Mouse (Mus musculus): ENCODE results near the gene Bzw2.

- TF ChIP-seq CTCF (IDR thresholded peaks at IDR 0.05; ENCODE audit: control insufficient read depth, insufficient read depth, insufficient read length) (no peak), MAX (IDR thresholded peaks at IDR 0.05) (no peak), USF1 (IDR thresholded peaks at IDR 0.05; ENCODE audit: low read depth) (no peak), CEBPB (IDR thresholded peaks at IDR 0.05; ENCODE audit: low read depth) (no peak), FOSL1 (IDR thresholded peaks at IDR 0.05; ENCODE audit: insufficient read depth, low read length, poor library complexity, severe bottlenecking) (no peak)
Observed at GRCm38 (mm10) chr12:36133547-36133946, 24.3 kb downstream of the Bzw2 start.
